Mouse (Mus musculus) heart, postnatal 10 days (tissue): ENCODE measurements at regions not wholly inside any gene's neighbourhood (a gene's known extent, or its start where the extent isn't known, plus 50 kb on each side); places are given as distances from the start of the nearest gene placed in this dataset.

Experiments
- DNase-seq, 2 experiments: peaks; one replicate each; pipeline ENCODE4 v3.0.0; 2021
- intact Hi-C: fragments of 180-260 bp; cut with DNase I; formaldehyde crosslinking; loops from one replicate; pipeline ENCODE4 v1.15.1; 2025

DNA sequence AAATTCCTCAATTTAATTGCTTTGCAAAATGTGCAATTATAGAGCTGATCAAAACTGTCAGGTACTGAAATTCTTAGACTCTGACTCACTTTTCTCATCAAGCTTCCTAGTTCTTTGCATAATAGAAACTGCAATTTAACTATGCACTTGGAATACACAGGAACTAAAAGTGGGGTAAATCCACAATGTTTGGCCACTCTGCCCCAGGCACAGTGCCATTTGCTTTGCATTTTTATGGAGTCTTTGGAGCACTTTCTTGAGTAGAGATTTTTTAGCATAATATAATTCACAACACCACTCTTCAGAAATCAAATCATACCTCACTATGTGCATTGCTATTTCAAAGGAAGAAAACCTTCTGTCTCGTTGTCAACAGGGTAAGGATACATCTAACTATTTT is 414.5 kb upstream of the A730009L09Rik start:
- no peak for DNase-seq
- intact Hi-C loops: no loop called here

- DNase-seq: no peak
- intact Hi-C loops: no loop called here
Observed at GRCm38 (mm10) chr16:84111610-84112009, 403.3 kb upstream of the A730009L09Rik start.

GRCm38 (mm10) chr16:84117556-84117955 is 397.4 kb upstream of the A730009L09Rik start:
- intact Hi-C loops: no loop called here
- no peak for DNase-seq

GRCm38 (mm10) chr16:84135651-84136200 is 379.2 kb upstream of the A730009L09Rik start:
- DNase-seq: peak in 1 of 2 experiments; percentile 1
- intact Hi-C loops: no loop called here

DNA sequence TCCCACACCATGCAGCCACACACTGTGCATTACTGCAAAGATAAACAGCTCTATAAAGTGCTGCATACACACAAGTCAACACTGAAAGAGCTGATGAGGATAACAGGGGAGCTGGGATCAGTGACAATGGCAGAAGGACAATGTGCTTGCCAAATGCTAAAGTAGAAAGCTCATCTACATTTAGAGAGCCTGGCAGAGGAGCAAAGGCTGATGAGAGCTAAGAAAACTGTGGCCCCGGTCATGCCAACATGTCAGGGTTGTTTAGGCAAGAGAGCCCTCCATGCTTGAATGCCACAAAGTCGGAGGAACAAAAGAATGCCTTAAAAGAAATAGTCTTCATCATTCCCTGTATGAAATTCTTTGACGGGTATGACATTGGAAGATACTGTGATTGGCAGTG is 363.0 kb upstream of the A730009L09Rik start:
- intact Hi-C loops: no loop called here
- DNase-seq: no peak

DNA sequence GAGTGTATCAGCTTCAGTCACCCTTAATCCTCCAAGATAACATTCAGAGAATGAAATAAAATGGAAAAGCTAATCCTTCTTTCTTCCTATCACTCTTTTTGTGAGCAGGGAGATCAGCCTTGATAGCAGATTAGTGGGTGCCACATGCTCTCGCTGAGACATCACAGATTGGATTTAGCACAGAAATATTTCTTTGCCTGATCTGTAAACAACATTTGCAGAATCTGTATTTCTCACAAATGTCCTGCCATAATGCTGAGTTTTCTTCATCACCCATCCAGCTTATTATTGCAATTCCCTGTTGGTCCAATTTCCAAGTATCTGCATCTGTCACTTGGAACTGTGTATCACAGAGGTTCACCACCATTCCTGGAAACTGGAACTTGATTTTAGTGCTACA is 342.8 kb upstream of the A730009L09Rik start:
- intact Hi-C loops: no loop called here
- DNase-seq: no peak
